Mouse (Mus musculus) urinary bladder, postnatal 25 days (tissue): ENCODE results near the gene Eml6.

Experiments used
- DNase-seq: peaks from one replicate; pipeline ENCODE4 v3.0.0; 2022; ENCODE audit warnings: low spot score

Eml6 gene

GRCm38 (mm10) chr11:29748750-29749467 is 276.9 kb downstream of the Eml6 start:
- no peak for DNase-seq

DNA sequence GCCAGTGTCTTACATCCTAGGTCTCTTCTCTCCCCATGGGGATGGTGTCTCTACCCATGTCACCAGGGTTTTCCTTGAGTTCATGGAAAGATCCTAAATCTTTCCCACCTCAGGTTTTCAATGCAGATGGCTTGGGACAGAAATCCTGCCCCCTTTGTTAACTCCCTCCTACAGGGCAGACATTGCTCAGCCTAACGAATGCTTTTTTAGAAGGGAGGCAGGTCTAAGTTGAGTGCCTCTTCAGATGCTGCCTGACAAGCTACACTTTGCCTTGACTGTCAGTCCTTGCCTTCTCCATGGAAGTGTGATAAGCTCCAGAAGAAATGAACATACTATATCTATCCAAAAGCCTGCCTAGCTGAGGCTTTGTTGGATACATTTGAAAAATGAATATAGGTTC is 278.0 kb downstream of the Eml6 start:
- DNase-seq: no peak

GRCm38 (mm10) chr11:29747365-29747764 is 278.5 kb downstream of the Eml6 start:
- no peak for DNase-seq

DNA sequence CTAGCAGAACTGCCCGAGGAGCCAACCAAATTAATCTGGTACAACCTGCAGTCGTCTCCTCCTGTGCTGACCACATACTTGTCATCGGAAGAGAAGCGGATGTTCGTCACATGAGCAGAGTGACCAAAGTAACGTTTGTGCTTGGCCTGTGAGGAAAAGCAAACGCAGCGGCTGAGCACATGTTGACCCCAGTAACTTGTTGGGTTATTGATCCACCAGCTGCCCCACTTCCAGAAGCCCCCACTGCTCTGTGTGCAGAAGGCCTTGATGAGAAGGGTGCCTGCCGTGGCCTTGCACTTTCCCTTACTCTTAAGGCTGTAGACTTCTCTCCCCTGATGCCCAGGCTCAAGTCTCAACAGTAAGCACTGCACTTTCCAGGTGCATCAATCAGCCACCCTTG is 279.6 kb downstream of the Eml6 start:
- no peak for DNase-seq

DNA sequence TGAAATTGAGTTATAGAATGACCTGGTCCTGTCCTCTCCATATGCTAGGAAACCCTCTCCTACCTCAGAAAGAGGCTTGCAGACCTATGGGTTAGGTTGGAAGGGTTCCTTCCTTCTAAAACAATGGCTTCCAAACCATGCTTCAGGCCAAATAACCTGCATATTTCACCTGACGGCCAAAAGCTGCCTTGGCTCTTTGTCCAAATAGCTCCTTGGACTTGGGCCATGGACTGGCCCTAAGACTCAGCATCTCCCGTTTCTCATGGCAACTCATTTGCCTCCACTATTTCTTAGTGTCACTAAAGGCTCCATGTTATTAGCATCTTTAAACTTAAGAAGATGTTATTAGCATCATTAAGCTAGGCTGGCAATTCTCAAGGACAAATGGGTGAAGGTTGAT is 280.3 kb downstream of the Eml6 start:
- DNase-seq: no peak

- no peak for DNase-seq
These were observed 280.9 kb downstream of the Eml6 start for GRCm38 (mm10) chr11:29744760-29745430.

- no peak for DNase-seq
These were observed 286.1 kb downstream of the Eml6 start for GRCm38 (mm10) chr11:29739752-29740151.

GRCm38 (mm10) chr11:29727901-29728300 is 297.9 kb downstream of the Eml6 start:
- DNase-seq: no peak

DNA sequence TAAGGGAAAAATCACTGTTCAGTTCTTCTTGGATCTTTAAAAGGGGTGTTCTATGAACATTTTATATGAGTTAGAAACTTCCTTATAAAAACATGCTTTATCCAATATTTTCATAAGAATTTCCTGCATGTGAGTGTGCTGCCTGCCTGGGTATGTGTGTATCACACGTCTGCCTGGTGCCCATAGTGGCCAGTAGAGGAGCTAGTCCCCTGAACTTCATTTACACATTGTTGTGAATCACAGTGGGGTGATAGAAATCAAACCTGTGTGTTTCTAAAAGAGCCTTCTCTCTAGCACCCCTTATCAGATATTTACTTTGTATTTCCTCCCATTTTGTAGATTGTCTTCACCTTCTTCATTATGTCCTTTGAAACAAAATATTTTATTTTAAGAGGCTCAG is 300.2 kb downstream of the Eml6 start:
- DNase-seq: no peak

- no peak for DNase-seq
These were observed 300.7 kb downstream of the Eml6 start for GRCm38 (mm10) chr11:29725167-29725566.

- DNase-seq: no peak
These were observed 301.6 kb downstream of the Eml6 start for GRCm38 (mm10) chr11:29724213-29724612.

- no peak for DNase-seq
These were observed 306.2 kb downstream of the Eml6 start for GRCm38 (mm10) chr11:29719597-29719996.

GRCm38 (mm10) chr11:29718541-29718940 is 307.3 kb downstream of the Eml6 start:
- DNase-seq: peak; percentile 10

DNA sequence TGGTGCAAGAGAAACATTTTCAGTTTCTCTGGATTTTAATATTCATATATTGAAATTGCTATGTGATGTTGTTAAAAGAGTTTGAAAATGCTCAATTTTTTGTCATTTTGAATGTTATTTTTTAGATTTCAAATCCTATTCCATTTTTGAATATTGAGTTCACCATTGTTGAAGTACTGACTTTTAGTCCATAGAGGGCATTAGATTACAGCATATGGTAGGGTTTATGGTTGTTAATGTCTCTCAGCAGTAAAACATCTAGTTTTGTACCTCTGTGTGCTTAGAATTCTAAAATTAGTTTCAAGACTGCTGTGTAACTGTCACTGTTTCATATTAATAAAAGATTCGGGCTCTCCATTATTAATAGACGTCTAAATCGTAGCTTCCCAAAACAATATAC is 310.3 kb downstream of the Eml6 start:
- no peak for DNase-seq

DNA sequence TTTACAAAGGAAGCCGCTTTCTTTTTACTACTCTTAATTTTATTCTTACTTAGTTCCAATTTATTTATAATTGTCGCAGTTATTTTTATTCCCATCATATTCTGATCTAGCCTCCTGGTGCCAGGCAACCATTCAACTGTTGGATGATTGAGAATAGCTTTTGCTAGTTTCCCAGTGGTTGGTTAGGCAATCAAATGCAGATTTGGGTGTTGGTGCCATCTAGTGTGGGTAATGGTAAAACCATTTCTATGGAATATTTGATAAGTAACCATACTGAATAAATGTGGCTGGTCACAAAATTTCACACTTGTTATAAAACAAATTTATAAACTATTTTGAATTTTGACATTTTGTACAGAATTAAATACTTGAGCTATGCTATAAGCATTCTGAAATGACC is 311.0 kb downstream of the Eml6 start:
- DNase-seq: no peak

GRCm38 (mm10) chr11:29714114-29714513 is 311.7 kb downstream of the Eml6 start:
- DNase-seq: no peak

DNA sequence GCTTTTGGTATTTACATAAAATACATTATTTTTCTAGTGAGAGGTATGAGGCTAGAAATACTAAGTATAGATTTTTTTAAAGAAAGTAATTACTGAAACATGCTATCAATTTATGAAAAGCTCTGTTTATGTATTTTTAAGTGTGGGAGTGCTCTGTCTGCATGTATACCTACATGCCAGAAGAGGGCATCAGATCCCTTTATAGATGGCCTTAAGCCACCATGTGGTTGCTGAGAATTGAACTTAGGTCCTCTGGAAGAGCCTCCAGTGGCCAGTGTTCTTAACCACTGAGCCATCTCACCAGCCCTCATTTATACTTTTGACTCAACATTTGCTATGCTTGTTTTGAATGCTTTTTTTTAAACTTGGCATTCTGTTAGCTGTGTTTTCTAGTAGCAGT is 316.3 kb downstream of the Eml6 start:
- DNase-seq: no peak

DNA sequence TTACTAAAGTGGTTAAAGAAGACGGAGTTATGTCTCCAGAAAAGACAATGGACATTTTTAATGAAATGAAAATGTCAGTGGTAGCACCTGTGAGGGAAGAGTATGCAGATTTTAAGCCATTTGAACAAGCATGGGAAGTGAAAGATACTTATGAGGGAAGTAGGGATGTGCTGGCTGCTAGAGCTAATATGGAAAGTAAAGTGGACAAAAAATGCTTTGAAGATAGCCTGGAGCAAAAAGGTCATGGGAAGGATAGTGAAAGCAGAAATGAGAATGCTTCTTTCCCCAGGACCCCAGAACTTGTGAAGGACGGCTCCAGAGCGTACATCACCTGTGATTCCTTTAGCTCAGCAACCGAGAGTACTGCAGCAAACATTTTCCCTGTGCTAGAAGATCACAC is 319.0 kb downstream of the Eml6 start:
- no peak for DNase-seq

GRCm38 (mm10) chr11:29705263-29705662 is 320.6 kb downstream of the Eml6 start:
- no peak for DNase-seq

DNA sequence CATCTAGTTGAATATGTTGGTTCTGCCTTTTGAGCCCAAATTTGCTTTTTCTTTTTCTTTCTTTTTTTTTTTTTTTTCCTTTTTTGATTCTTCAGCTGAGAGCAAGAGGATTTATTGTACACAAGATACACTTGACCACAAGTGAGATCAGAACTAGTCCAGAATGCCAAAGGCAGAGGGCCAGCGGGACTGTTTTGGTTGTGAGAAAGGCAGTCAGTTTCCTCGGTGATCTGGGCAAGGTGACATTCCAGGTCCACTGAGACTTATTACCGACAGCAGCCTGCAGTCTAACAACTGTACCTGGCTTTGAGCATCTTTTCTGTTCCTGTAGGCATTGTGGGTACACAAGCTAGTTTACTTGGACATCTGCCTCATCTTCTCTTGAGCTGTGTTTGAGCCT is 323.1 kb downstream of the Eml6 start:
- no peak for DNase-seq

DNA sequence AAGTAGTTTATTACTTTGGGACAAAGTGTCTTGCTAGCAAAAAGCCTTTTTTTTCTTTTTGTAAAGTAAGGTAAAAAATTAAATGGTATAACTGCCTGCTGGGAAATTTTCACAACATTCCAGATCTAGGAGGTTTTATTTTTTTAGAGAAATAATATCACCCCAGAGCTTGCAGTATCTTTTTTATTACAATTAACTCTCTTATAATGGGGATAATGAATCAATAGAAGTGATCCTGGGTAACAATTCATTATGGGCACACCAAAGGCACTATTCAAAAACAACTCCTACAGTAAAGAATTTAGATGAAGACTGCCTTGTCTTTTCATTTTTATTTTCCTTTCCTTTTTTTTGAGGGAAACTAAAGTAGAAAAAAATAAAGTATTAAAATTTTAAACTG is 331.1 kb downstream of the Eml6 start:
- DNase-seq: no peak

- DNase-seq: peak; percentile 80
These were observed 332.0 kb downstream of the Eml6 start for GRCm38 (mm10) chr11:29693576-29694410.
